Mouse (Mus musculus) olfactory bulb, adult 2 months (tissue): ENCODE data around the gene Mthfd2l.

Source experiments
- CTCF ChIP-seq: fragments of 200-500 bp; IDR thresholded peaks from 2 replicates; pipeline ENCODE4 v1.5.1; 2012; ENCODE audit warnings: low read depth, mild to moderate bottlenecking, low read length, moderate library complexity; ENCODE audit not compliant: insufficient read depth
- POLR2A ChIP-seq: fragments of 200-500 bp; IDR thresholded peaks from 2 replicates; pipeline ENCODE4 v1.6.1; 2012; ENCODE audit warnings: mild to moderate bottlenecking, low read depth, low read length, moderate library complexity; ENCODE audit not compliant: insufficient read depth

- TF ChIP-seq CTCF (no peak), POLR2A (no peak)
These were observed 99.7 kb downstream of the Mthfd2l start for GRCm38 (mm10) chr5:91030629-91031028.
